ENCODE assay signal across 8 mouse cellular contexts in the genomic region with DNA sequence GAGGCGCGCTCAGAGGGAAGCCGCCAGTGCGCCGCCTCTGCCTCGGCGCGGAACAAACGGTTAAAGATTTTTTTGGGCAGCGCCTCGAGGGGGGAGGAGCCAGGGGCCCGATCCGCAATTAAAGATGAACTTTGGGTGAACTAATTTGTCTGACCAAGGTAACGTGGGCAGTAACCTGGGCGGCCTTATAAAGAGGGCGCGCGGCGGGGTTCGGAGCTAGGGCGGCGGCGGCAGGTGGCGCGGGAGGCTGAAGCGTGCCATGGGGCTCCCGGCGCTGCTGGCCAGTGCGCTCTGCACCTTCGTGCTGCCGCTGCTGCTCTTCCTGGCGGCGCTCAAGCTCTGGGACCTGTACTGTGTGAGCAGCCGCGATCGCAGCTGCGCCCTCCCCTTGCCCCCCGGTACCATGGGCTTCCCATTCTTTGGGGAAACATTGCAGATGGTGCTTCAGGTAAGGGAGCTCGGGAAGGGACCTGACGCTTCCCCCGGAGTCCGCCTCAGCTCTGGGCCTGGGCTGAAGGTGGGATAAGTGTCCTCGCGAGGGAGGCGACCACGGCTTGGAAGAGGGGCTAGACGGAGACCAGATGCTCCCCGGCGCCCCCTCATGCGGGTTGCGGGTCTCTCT. TPM values are rescaled to one million over a fixed set of nuclear protein-coding genes. Genes with fewer than 3 reads are reported as not detected.
DNase-seq lines count a peak whose midpoint lies in the region; ATAC-seq and TF ChIP-seq lines count a peak whose summit lies in the region.

A gene (plus strand): TSS at position 148 of the 622 bp plus-strand sequence.

- H3K4me1 ChIP-seq in heart, embryonic 12.5 days (replicated peaks), result peaks cover 47% of the 10 kb centered on the region
- peaks cover 43% of the 10 kb centered on the region for H3K4me1 ChIP-seq in embryonic facial prominence, embryonic 13.5 days
- H3K4me1 ChIP-seq in kidney, postnatal 0 days (replicated peaks; ENCODE audit: insufficient read depth, low read length), result peaks cover 21% of the 10 kb centered on the region; the same call in 1 of the 2 replicates
- peaks cover 43% of the 10 kb centered on the region for H3K4me1 ChIP-seq in neural tube, embryonic 13.5 days (replicated peaks)

- intact Hi-C loops in left cerebral cortex, postnatal 25 days (cut with DNase I), result no loop called here

- no peaks in the 10 kb centered on the region for H3K36me3 ChIP-seq in heart, embryonic 12.5 days
- no peaks in the 10 kb centered on the region for H3K36me3 ChIP-seq in embryonic facial prominence, embryonic 13.5 days
- H3K36me3 ChIP-seq in kidney, postnatal 0 days (ENCODE audit: insufficient read depth, low read length), result no peaks in the 10 kb centered on the region
- no peaks in the 10 kb centered on the region for H3K36me3 ChIP-seq in neural tube, embryonic 13.5 days

- H3K27ac ChIP-seq in heart, embryonic 12.5 days (ENCODE audit: poor library complexity, severe bottlenecking), result no peak within 1 kb of the TSS
- H3K27ac ChIP-seq in embryonic facial prominence, embryonic 13.5 days, result no peak within 1 kb of the TSS
- no peak within 1 kb of the TSS for H3K27ac ChIP-seq in kidney, postnatal 0 days
- H3K27ac ChIP-seq in neural tube, embryonic 13.5 days (replicated peaks), result no peak within 1 kb of the TSS

- no peak for TF ChIP-seq CTCF in kidney, postnatal 0 days (IDR thresholded peaks at IDR 0.05; ENCODE audit: low read depth)

- H3K4me2 ChIP-seq in heart, embryonic 12.5 days, result peak within 1 kb of the TSS; percentile 88
- peak within 1 kb of the TSS; percentile 67 for H3K4me2 ChIP-seq in embryonic facial prominence, embryonic 13.5 days
- H3K4me2 ChIP-seq in kidney, postnatal 0 days (ENCODE audit: low read length), result peak within 1 kb of the TSS; percentile 60
- H3K4me2 ChIP-seq in neural tube, embryonic 13.5 days, result peak within 1 kb of the TSS; percentile 46

- DNase-seq in heart, postnatal 4 days, result no peak
- no peak for DNase-seq in kidney, postnatal 0 days (ENCODE audit: low spot score)
- no peak for DNase-seq in cerebellum, postnatal 4 days (ENCODE audit: low spot score in 2 of 2)
- DNase-seq in adrenal gland, postnatal 4 days (ENCODE audit: low spot score in 2 of 2), result no peak
- DNase-seq in left cerebral cortex, postnatal 25 days (ENCODE audit: low spot score in 2 of 2), result no peak

- no peak within 1 kb of the TSS; the same call in 1 of the 2 replicates for H3K9ac ChIP-seq in heart, embryonic 12.5 days
- 0 out of 2 replicates have a peak within 1 kb of the TSS, but pooled peaks have one; percentile 12 for H3K9ac ChIP-seq in embryonic facial prominence, embryonic 13.5 days
- no peak within 1 kb of the TSS for H3K9ac ChIP-seq in kidney, postnatal 0 days (ENCODE audit: low read depth, low read length)
- H3K9ac ChIP-seq in neural tube, embryonic 13.5 days, result no peak within 1 kb of the TSS

- peaks cover 95% of the 10 kb centered on the region for H3K27me3 ChIP-seq in heart, embryonic 12.5 days (replicated peaks)
- H3K27me3 ChIP-seq in embryonic facial prominence, embryonic 13.5 days, result peaks cover 98% of the 10 kb centered on the region
- peaks cover 97% of the 10 kb centered on the region for H3K27me3 ChIP-seq in kidney, postnatal 0 days (ENCODE audit: insufficient read depth, low read length)
- peaks cover 100% of the 10 kb centered on the region for H3K27me3 ChIP-seq in neural tube, embryonic 13.5 days

- H3K4me3 ChIP-seq in heart, embryonic 12.5 days, result peak within 1 kb of the TSS; percentile 49
- H3K4me3 ChIP-seq in embryonic facial prominence, embryonic 13.5 days, result peak within 1 kb of the TSS; percentile 41
- H3K4me3 ChIP-seq in kidney, postnatal 0 days (replicated peaks; ENCODE audit: low read depth, low read length), result peak within 1 kb of the TSS; percentile 35
- peak within 1 kb of the TSS; percentile 32 for H3K4me3 ChIP-seq in neural tube, embryonic 13.5 days

- no peak for ATAC-seq in heart, embryonic 12.5 days (ENCODE audit: insufficient number of reproducible peaks, low FRiP score)
- ATAC-seq in embryonic facial prominence, embryonic 13.5 days (ENCODE audit: insufficient number of reproducible peaks, insufficient read depth, low FRiP score, low TSS enrichment, low read depth), result no peak
- ATAC-seq in kidney, postnatal 0 days (replicated peaks; ENCODE audit: low FRiP score, low read depth), result no peak; the same call in 1 of the 2 replicates
- peak; percentile 44 for ATAC-seq in neural tube, embryonic 13.5 days (ENCODE audit: low read depth)

- under 1% methylated on average over 51 of the region's 51 CpGs for WGBS in heart, embryonic 12.5 days
- under 1% methylated on average over 51 of the region's 51 CpGs for WGBS in embryonic facial prominence, embryonic 13.5 days
- WGBS in kidney, postnatal 0 days, result under 1% methylated on average over 49 of the region's 51 CpGs
- WGBS in neural tube, embryonic 13.5 days, result under 1% methylated on average over 51 of the region's 51 CpGs

- no peaks in the 10 kb centered on the region for H3K9me3 ChIP-seq in heart, embryonic 12.5 days (replicated peaks)
- H3K9me3 ChIP-seq in embryonic facial prominence, embryonic 13.5 days, result no peaks in the 10 kb centered on the region
- H3K9me3 ChIP-seq in kidney, postnatal 0 days (replicated peaks; ENCODE audit: low read length), result no peaks in the 10 kb centered on the region
- H3K9me3 ChIP-seq in neural tube, embryonic 13.5 days, result no peaks in the 10 kb centered on the region

RNA-seq across cellular contexts. Expression of the gene that starts here (rescaled TPM):
- polyA plus RNA-seq in heart, embryonic 12.5 days (2016; fragmentation: Nextera tagmentation; extraction: Ambion mirVana), result 0.70 and 0.92 TPM in 2 replicates
- under 1 TPM; 0.38 to 0.88 TPM for total RNA-seq in heart, postnatal 4 days (2021)
- 2.8 TPM in 2 replicates for polyA plus RNA-seq in embryonic facial prominence, embryonic 13.5 days (2015; fragmentation: Nextera tagmentation; extraction: Ambion mirVana)
- polyA plus RNA-seq in kidney, postnatal 0 days (2015; fragmentation: Nextera tagmentation; extraction: Ambion mirVana), result 1.8 and 2.6 TPM in 2 replicates
- polyA plus RNA-seq in neural tube, embryonic 13.5 days (2015; fragmentation: Nextera tagmentation; extraction: Ambion mirVana), result 1.0 and 2.8 TPM in 2 replicates
- under 1 TPM in 1 of 2 experiments, not detected in 1; 0.36 TPM for total RNA-seq in adrenal gland, postnatal 4 days (2021)
- total RNA-seq in left cerebral cortex, postnatal 25 days (2021), result under 1 TPM in 1 of 2 experiments, not detected in 1; 0.25 TPM
